Mouse (Mus musculus): ENCODE results near the gene Dop1b. TPM values are rescaled to one million over a fixed set of nuclear protein-coding genes. Genes with fewer than 3 reads are reported as not detected.
"Not testable (repeated sequence)": the region's sequence is repeated elsewhere in the genome, so short reads cannot be mapped to it uniquely, and the experiment has no call there.

Gene Dop1b
- polyA plus RNA-seq, 1 experiment: 21.7 TPM

DNA sequence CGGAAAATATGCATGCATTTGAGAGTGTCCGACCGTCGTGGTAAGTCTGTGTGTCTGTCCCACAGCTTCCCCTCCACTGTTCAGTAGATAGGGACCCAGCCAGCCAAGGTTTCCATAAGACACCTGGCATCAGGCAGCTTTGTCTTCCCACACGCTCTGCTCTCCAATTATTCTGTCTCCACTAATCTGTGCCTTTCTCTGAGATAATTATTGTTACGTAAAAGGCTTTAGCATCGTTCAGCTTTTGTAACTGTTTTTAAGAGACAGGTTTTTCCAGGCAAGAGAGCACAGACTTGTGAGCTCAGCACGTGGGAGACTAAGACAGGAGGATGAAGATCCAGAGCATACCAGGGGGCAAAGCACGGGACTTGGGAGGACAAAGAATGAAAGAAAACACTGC lies 32.5 kb upstream of the Dop1b start:
- TF ChIP-seq POLR2A (IDR thresholded peaks at IDR 0.05; ENCODE audit: control insufficient read depth, low read depth, low read length) (no peak), CTCF (IDR thresholded peaks at IDR 0.05; ENCODE audit: control insufficient read depth, insufficient read depth, insufficient replicate concordance, low read depth, low read length) (no peak)
- Histone ChIP-seq H3K27me3 (ENCODE audit: control insufficient read depth, insufficient read depth, low read length) (0 out of 2 replicates have a peak, but pooled peaks cover 3% of the 10 kb centered on the region), H3K27ac (ENCODE audit: control insufficient read depth, insufficient read depth, low read depth, low read length) (no peak overlapping the region)

GRCm38 (mm10) chr16:93682156-93682688 lies 29.5 kb upstream of the Dop1b start:
- no peak for TF ChIP-seq POLR2A (IDR thresholded peaks at IDR 0.05; ENCODE audit: control insufficient read depth, low read depth, low read length)
- TF ChIP-seq CTCF (IDR thresholded peaks at IDR 0.05; ENCODE audit: control insufficient read depth, insufficient read depth, insufficient replicate concordance, low read depth, low read length): no peak
- H3K36me3 ChIP-seq (ENCODE audit: control insufficient read depth, insufficient read depth, low read length): no peaks in the 10 kb centered on the region
- 0 out of 2 replicates have a peak, but pooled peaks cover 3% of the 10 kb centered on the region for H3K27me3 ChIP-seq (ENCODE audit: control insufficient read depth, insufficient read depth, low read length)
- H3K4me3 ChIP-seq (ENCODE audit: control insufficient read depth, low read depth, low read length): no peak overlapping the region
- peaks cover 15% of the 10 kb centered on the region for H3K4me1 ChIP-seq (ENCODE audit: control insufficient read depth, insufficient read depth, low read length)
- no peak overlapping the region for H3K27ac ChIP-seq (ENCODE audit: control insufficient read depth, insufficient read depth, low read depth, low read length)

More for the DNA sequence above, 32.5 kb upstream of the Dop1b start:
- Histone ChIP-seq H3K4me3 (ENCODE audit: control insufficient read depth, low read depth, low read length) (no peak overlapping the region), H3K36me3 (ENCODE audit: control insufficient read depth, insufficient read depth, low read length) (no peaks in the 10 kb centered on the region), H3K4me1 (ENCODE audit: control insufficient read depth, insufficient read depth, low read length) (peaks cover 15% of the 10 kb centered on the region)

DNA sequence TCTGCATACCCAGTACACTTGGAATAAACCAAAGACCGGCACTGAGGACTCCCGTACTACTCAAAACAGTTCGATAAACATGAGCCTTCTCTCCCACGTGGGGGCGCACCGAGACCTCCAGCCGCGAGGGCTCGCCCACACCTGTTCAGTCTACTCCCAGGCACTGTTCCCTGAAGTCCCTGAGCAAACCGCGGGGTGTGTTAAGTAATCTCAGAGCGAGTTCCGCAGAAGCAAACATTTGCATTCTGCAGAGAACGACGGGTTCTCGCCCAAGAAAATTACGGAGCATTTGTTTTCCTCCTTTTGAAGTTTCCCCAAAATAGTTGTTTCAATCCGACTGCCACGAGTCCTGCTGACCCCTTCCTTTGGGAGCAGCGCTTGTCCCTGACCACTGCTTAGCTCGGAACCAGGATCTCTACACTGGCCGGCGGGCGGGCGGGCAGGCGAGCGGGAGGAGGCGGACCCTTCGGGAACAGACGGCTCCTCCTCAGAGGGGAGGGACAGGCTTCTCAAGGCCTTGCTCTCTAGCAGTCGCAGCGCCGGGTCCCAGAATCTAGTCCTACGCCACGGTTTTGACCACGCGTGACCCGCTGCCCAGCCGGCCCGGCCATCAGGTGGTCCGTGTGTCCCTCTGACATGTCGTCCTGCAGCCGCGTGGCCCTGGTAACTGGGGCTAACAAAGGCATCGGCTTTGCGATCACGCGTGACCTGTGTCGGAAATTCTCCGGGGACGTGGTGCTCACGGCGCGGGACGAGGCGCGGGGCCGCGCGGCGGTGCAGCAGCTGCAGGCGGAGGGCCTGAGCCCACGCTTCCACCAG lies 28.8 kb upstream of the Dop1b start, which contains the start of gene Cbr3:
Gene Cbr3 (plus strand): TSS at position 527 of the 819 bp plus-strand sequence.
- Histone ChIP-seq H3K4me1 (ENCODE audit: control insufficient read depth, insufficient read depth, low read length) (peaks cover 15% of the 10 kb centered on the region), H3K36me3 (ENCODE audit: control insufficient read depth, insufficient read depth, low read length) (no peaks in the 10 kb centered on the region), H3K4me3 (ENCODE audit: control insufficient read depth, low read depth, low read length) (peak within 1 kb of the TSS; percentile 23), H3K27me3 (ENCODE audit: control insufficient read depth, insufficient read depth, low read length) (0 out of 2 replicates have a peak, but pooled peaks cover 3% of the 10 kb centered on the region), H3K27ac (ENCODE audit: control insufficient read depth, insufficient read depth, low read depth, low read length) (no peak within 1 kb of the TSS; the same call in 1 of the 2 replicates)
- TF ChIP-seq POLR2A (IDR thresholded peaks at IDR 0.05; ENCODE audit: control insufficient read depth, low read depth, low read length) (no peak), CTCF (IDR thresholded peaks at IDR 0.05; ENCODE audit: control insufficient read depth, insufficient read depth, insufficient replicate concordance, low read depth, low read length) (0 out of 2 replicates have a peak, but pooled peaks have one; percentile 14)

- 0 out of 2 replicates have a peak, but pooled peaks cover 3% of the 10 kb centered on the region for H3K27me3 ChIP-seq (ENCODE audit: control insufficient read depth, insufficient read depth, low read length)
- H3K27ac ChIP-seq (ENCODE audit: control insufficient read depth, insufficient read depth, low read depth, low read length): no peak overlapping the region
- peaks cover 15% of the 10 kb centered on the region for H3K4me1 ChIP-seq (ENCODE audit: control insufficient read depth, insufficient read depth, low read length)
- TF ChIP-seq POLR2A (IDR thresholded peaks at IDR 0.05; ENCODE audit: control insufficient read depth, low read depth, low read length) (no peak), CTCF (IDR thresholded peaks at IDR 0.05; ENCODE audit: control insufficient read depth, insufficient read depth, insufficient replicate concordance, low read depth, low read length) (no peak)
- no peaks in the 10 kb centered on the region for H3K36me3 ChIP-seq (ENCODE audit: control insufficient read depth, insufficient read depth, low read length)
- H3K4me3 ChIP-seq (ENCODE audit: control insufficient read depth, low read depth, low read length): peak overlapping the region; percentile 23
Measured at GRCm38 (mm10) chr16:93683508-93684236, 28.0 kb upstream of the Dop1b start.

DNA sequence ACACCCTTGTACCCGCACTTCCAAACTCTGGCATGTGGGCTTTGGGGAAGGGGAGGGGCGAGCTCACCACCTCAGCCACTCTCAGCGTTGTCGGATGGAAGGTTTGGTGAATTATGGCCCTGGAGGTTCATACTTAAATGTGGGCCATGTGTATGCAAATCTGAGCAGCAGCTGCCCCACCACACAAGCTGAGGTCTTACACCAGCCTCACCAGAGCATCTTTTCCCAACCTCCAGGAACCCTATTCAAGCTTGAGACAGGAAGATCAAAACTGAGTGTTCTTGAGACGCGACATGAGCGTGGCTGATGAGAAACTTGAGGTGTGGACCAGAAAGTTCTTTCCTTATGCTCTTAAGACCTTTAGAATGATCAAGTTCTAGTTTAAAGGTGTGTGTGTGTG lies 27.3 kb upstream of the Dop1b start:
- H3K27ac ChIP-seq (ENCODE audit: control insufficient read depth, insufficient read depth, low read depth, low read length): no peak overlapping the region
- no peaks in the 10 kb centered on the region for H3K36me3 ChIP-seq (ENCODE audit: control insufficient read depth, insufficient read depth, low read length)
- TF ChIP-seq CTCF (IDR thresholded peaks at IDR 0.05; ENCODE audit: control insufficient read depth, insufficient read depth, insufficient replicate concordance, low read depth, low read length) (no peak), POLR2A (IDR thresholded peaks at IDR 0.05; ENCODE audit: control insufficient read depth, low read depth, low read length) (no peak)
- H3K4me1 ChIP-seq (ENCODE audit: control insufficient read depth, insufficient read depth, low read length): peaks cover 15% of the 10 kb centered on the region
- 0 out of 2 replicates have a peak, but pooled peaks cover 3% of the 10 kb centered on the region for H3K27me3 ChIP-seq (ENCODE audit: control insufficient read depth, insufficient read depth, low read length)
- no peak overlapping the region for H3K4me3 ChIP-seq (ENCODE audit: control insufficient read depth, low read depth, low read length)

DNA sequence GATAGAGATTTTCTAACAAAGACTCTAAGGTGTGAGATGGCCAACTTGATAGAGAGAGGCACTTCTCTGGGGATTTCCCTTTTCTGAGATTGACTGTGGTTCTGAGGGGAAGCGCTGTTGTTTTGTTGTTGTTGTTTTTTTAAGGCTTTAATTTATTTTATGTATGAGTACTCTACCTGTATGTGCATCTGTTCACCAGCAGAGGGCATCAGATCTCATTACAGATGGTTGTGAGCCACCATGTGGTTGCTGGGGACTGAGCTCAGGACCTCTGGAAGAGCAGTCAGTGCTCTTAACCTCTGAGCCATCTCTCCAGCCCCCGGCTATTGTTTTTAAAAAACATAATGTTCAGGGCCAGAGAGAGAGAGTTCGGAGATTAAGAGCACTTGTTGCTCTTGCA lies 25.9 kb upstream of the Dop1b start:
- not testable (repeated sequence) for H3K27me3 ChIP-seq (ENCODE audit: control insufficient read depth, insufficient read depth, low read length)
- H3K4me1 ChIP-seq (ENCODE audit: control insufficient read depth, insufficient read depth, low read length): peaks cover 15% of the 10 kb centered on the region

GRCm38 (mm10) chr16:93686421-93686820 lies 25.3 kb upstream of the Dop1b start:
- no peak for TF ChIP-seq POLR2A (IDR thresholded peaks at IDR 0.05; ENCODE audit: control insufficient read depth, low read depth, low read length)
- TF ChIP-seq CTCF (IDR thresholded peaks at IDR 0.05; ENCODE audit: control insufficient read depth, insufficient read depth, insufficient replicate concordance, low read depth, low read length): no peak
- H3K27ac ChIP-seq (ENCODE audit: control insufficient read depth, insufficient read depth, low read depth, low read length): no peak overlapping the region

More for the DNA sequence above, 25.9 kb upstream of the Dop1b start:
- not testable (repeated sequence) for H3K4me3 ChIP-seq (ENCODE audit: control insufficient read depth, low read depth, low read length); H3K27ac ChIP-seq (ENCODE audit: control insufficient read depth, insufficient read depth, low read depth, low read length); H3K36me3 ChIP-seq (ENCODE audit: control insufficient read depth, insufficient read depth, low read length)

More at GRCm38 (mm10) chr16:93686421-93686820, 25.3 kb upstream of the Dop1b start:
- Histone ChIP-seq H3K4me3 (ENCODE audit: control insufficient read depth, low read depth, low read length) (no peak overlapping the region), H3K36me3 (ENCODE audit: control insufficient read depth, insufficient read depth, low read length) (no peaks in the 10 kb centered on the region), H3K4me1 (ENCODE audit: control insufficient read depth, insufficient read depth, low read length) (peaks cover 15% of the 10 kb centered on the region), H3K27me3 (ENCODE audit: control insufficient read depth, insufficient read depth, low read length) (0 out of 2 replicates have a peak, but pooled peaks cover 3% of the 10 kb centered on the region)

Data from testis, adult 2 months (tissue).